Mouse (Mus musculus) lung, embryonic 14.5 days (tissue): ENCODE results near the gene Cfap52. TPM values are rescaled to one million over a fixed set of nuclear protein-coding genes. Genes with fewer than 3 reads are reported as not detected.
A peak's percentile ranks its signal among the peaks of the same experiment; 100 is the strongest.

ENCODE experiments used
- ATAC-seq: fragments of 200-750 bp; cut with Nextera tagmentation; 2 replicates; pipeline ENCODE4 v1.8.0; 2017; ENCODE audit warnings: mild to moderate bottlenecking, moderate TSS enrichment, moderate library complexity; ENCODE audit not compliant: insufficient read depth
- DNase-seq: peaks from one replicate; pipeline ENCODE4 v3.0.0-alpha.2; 2015
- H3K27ac ChIP-seq: fragments of 300-500 bp; sonication (generic); 2 replicates; pipeline ENCODE4 v1.5.1; 2014; ENCODE audit warnings: low read depth, mild to moderate bottlenecking, moderate library complexity
- H3K27me3 ChIP-seq: fragments of 300-500 bp; sonication (generic); 2 replicates; pipeline ENCODE4 v1.6.1; 2014; ENCODE audit warnings: low read length, control low read depth; ENCODE audit not compliant: insufficient read depth
- H3K36me3 ChIP-seq: fragments of 300-500 bp; sonication (generic); 2 replicates; pipeline ENCODE4 v1.6.1; 2014; ENCODE audit warnings: control low read depth; ENCODE audit not compliant: insufficient read depth
- H3K4me1 ChIP-seq: fragments of 300-500 bp; sonication (generic); 2 replicates; pipeline ENCODE4 v1.6.1; 2014; ENCODE audit warnings: antibody characterized with exemption, control low read depth; ENCODE audit not compliant: insufficient read depth
- H3K4me2 ChIP-seq: fragments of 300-500 bp; sonication (generic); 2 replicates; pipeline ENCODE4 v1.6.1; 2014; ENCODE audit warnings: mild to moderate bottlenecking
- H3K4me3 ChIP-seq: fragments of 300-500 bp; sonication (generic); 2 replicates; pipeline ENCODE4 v1.5.1; 2014; ENCODE audit warnings: low read depth, low read length
- H3K9ac ChIP-seq: fragments of 300-500 bp; sonication (generic); 2 replicates; pipeline ENCODE4 v1.6.1; 2014
- H3K9me3 ChIP-seq: fragments of 300-500 bp; sonication (generic); 2 replicates; pipeline ENCODE4 v1.6.1; 2016; ENCODE audit warnings: low read depth, low read length, control low read depth
- CTCF ChIP-seq: IDR thresholded peaks from 2 replicates; pipeline ENCODE4 v1.5.1; 2016; ENCODE audit warnings: antibody characterized with exemption, low read depth
- WGBS: fragments of 180-500 bp; shearing (Covaris S2); extraction: QIAGEN DNeasy Blood & Tissue Kit; methylation state at CpG from one replicate; pipeline ENCODE4 v1.1.7; 2014; 5-methylcytosine and 5-hydroxymethylcytosine counted together
- polyA plus RNA-seq: library from polyadenylated mRNA; unstranded; fragments of >200 nt; fragmentation: Nextera tagmentation; extraction: Ambion mirVana; gene quantifications from 2 replicates; pipeline ENCODE4 v1.2.1, GENCODE M21; 2014

Cfap52 gene
- polyA plus RNA-seq, 1 experiment from 2014 or later, result 0.97 TPM

DNA sequence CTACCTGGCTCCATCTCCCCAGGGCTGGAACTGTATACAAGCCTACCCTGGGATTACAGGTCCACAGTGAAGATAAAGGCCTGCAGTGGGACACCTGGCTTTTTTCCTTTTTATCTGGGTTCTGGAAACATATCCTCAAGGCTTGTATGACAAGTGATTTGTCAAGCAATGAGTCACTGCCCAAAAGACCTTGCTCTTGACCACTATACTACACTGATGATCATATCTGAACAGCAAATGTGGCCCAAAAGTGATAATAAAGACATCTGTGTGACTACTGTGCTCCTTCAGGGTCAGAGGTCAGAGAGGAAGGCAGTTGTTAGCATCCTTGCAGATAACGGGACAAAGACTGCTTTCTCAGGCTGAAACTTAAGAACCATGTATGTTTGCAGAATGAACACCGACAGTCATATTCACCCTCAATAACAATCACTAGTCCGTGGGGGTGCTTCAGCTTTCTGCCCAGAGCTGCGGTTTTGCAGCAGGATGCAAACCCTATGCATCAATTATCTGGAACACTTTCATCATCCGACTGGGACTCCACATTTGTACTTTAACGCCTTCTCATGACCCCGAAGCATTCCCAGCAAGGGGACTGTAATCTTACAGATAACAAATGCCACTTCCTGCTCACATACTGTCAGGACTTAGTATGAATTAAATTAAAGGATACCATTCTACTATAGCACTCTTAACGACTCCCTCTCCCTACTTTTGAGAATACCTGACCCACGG lies 45.1 kb downstream of the Cfap52 start:
- Histone ChIP-seq H3K9ac (no peak overlapping the region), H3K4me3 (peak overlapping the region; percentile 67), H3K27ac (no peak overlapping the region), H3K4me2 (peak overlapping the region; percentile 100), H3K4me1 (no peaks in the 10 kb centered on the region), H3K27me3 (peaks cover 23% of the 10 kb centered on the region), H3K9me3 (no peaks in the 10 kb centered on the region), H3K36me3 (no peaks in the 10 kb centered on the region)
- ATAC-seq (no peak), DNase-seq (no peak)
- 19% methylated on average over 9 of the region's 9 CpGs for WGBS
- no peak for TF ChIP-seq CTCF

DNA sequence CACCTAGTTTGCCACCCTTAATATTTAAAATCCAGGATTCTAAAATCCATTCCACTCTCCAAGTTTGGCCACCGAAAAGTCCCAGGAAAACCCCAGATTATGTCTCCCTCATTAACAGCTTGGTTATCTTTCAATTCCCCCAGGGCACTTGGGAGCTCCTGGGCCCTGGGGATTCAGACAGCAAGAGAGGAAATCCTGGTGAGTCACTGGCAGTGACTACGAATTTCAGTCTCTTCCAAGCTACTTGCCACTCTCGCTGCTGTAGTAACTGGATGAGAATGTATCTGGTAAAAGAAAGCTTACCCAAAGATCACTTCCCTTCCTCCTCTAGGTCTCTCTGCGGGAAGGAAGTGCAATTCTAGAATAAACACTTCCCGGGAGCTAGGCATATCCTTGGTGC lies 45.9 kb downstream of the Cfap52 start:
- 52% methylated on average over 5 of the region's 5 CpGs for WGBS
- no peaks in the 10 kb centered on the region for H3K4me1 ChIP-seq

DNA sequence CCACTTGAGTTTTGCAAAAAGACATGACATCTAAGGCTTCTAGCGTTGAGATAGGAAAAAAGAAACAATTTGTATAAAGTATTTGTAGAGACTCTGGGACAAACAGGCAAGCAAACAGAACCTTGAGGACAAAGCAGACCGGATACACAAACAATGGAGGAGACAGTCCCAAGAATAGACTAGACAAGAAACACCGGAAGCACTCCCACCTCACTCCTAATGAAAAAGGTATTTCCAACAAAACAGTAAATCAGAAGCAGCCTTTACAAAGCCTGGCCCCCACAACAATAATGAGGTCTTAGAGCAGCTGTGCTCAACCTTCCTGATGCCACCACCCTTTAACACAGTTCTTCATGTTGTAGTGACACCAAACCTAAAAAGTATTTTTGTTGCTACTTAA lies 48.3 kb downstream of the Cfap52 start:
- H3K27ac ChIP-seq, result no peak overlapping the region
- peaks cover 22% of the 10 kb centered on the region for H3K27me3 ChIP-seq
- no peaks in the 10 kb centered on the region for H3K4me1 ChIP-seq
- H3K9me3 ChIP-seq, result no peaks in the 10 kb centered on the region
- DNase-seq, result no peak
- no peak overlapping the region for H3K4me2 ChIP-seq
- WGBS, result 81% methylated on average over 3 of the region's 3 CpGs
- H3K4me3 ChIP-seq, result no peak overlapping the region
- no peak for TF ChIP-seq CTCF
- ATAC-seq, result no peak
- H3K9ac ChIP-seq, result no peak overlapping the region
- H3K36me3 ChIP-seq, result no peaks in the 10 kb centered on the region

More for the DNA sequence above, 45.9 kb downstream of the Cfap52 start:
- no peak for ATAC-seq
- Histone ChIP-seq H3K27me3 (peaks cover 23% of the 10 kb centered on the region), H3K4me3 (no peak overlapping the region), H3K9me3 (no peaks in the 10 kb centered on the region), H3K9ac (no peak overlapping the region), H3K27ac (no peak overlapping the region), H3K4me2 (no peak overlapping the region), H3K36me3 (no peaks in the 10 kb centered on the region)
- no peak for TF ChIP-seq CTCF
- no peak for DNase-seq

DNA sequence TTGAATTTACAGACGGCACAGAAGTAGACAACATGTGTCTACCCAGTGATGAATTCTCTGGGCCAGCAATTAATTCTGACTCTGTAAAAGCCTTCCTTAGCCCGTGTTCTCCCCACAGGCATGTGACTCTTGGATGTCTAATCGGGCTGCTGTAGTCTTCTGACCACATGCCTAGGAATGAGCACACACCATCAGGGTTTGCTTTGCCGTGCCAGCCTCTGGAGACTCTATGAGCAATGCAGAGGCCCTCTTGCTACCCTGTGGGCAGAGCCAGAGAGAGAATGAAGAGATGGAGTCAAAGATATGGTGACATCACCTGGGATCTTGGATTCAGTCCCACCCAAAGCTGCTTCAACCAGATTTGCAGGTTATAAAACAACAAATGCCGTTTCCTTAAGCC lies 54.4 kb downstream of the Cfap52 start:
- Histone ChIP-seq H3K4me1 (no peaks in the 10 kb centered on the region), H3K9ac (no peak overlapping the region), H3K27ac (no peak overlapping the region), H3K4me3 (no peak overlapping the region), H3K27me3 (no peaks in the 10 kb centered on the region), H3K36me3 (no peaks in the 10 kb centered on the region), H3K4me2 (no peak overlapping the region), H3K9me3 (no peaks in the 10 kb centered on the region)
- DNase-seq, result no peak
- no peak for ATAC-seq
- TF ChIP-seq CTCF, result no peak
- 81% methylated on average over 5 of the region's 5 CpGs for WGBS

- H3K9me3 ChIP-seq, result no peaks in the 10 kb centered on the region
- H3K4me1 ChIP-seq, result no peaks in the 10 kb centered on the region
- WGBS, result 82% methylated on average over 4 of the region's 4 CpGs
- no peak overlapping the region for H3K9ac ChIP-seq
- no peaks in the 10 kb centered on the region for H3K36me3 ChIP-seq
- H3K4me2 ChIP-seq, result no peak overlapping the region
- TF ChIP-seq CTCF, result no peak
- ATAC-seq, result no peak
- no peak for DNase-seq
- no peak overlapping the region for H3K4me3 ChIP-seq
- no peaks in the 10 kb centered on the region for H3K27me3 ChIP-seq
- no peak overlapping the region for H3K27ac ChIP-seq
Observed at GRCm38 (mm10) chr11:67903756-67904155, 61.7 kb downstream of the Cfap52 start.

GRCm38 (mm10) chr11:67897064-67897560 lies 68.3 kb downstream of the Cfap52 start:
- Histone ChIP-seq H3K4me1 (no peaks in the 10 kb centered on the region), H3K27me3 (no peaks in the 10 kb centered on the region), H3K9ac (no peak overlapping the region), H3K36me3 (no peaks in the 10 kb centered on the region), H3K4me2 (no peak overlapping the region), H3K27ac (no peak overlapping the region), H3K9me3 (no peaks in the 10 kb centered on the region), H3K4me3 (no peak overlapping the region)
- DNase-seq (peak; percentile 85), ATAC-seq (peak; percentile 81)
- TF ChIP-seq CTCF, result peak; percentile 88
- WGBS, result 42% methylated on average over 8 of the region's 8 CpGs

DNA sequence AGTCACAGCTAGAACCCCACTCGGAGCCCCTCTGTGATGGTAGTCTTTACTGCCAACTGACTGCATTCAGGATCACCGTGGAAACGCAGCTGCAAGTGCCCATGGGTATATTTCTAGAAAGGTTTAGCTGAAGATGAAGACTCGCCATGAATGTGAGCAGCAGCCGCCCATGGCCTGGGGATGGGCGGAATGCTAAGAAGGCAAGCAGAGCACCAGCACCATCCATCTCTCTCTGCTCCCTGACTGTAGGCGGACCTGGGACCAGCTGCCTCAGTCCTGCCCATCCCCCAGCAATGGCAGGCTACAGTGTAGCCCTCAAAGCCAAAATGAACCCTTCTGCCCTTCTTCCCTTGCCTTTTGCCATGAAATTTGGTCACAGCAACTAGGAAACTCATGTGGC lies 69.8 kb downstream of the Cfap52 start:
- H3K4me1 ChIP-seq, result no peaks in the 10 kb centered on the region
- ATAC-seq (no peak), DNase-seq (no peak)
- H3K9me3 ChIP-seq, result no peaks in the 10 kb centered on the region
- TF ChIP-seq CTCF, result no peak
- no peak overlapping the region for H3K27ac ChIP-seq
- H3K4me2 ChIP-seq, result no peak overlapping the region
- H3K27me3 ChIP-seq, result no peaks in the 10 kb centered on the region
- WGBS, result 64% methylated on average over 7 of the region's 7 CpGs
- H3K4me3 ChIP-seq, result no peak overlapping the region
- H3K9ac ChIP-seq, result no peak overlapping the region
- H3K36me3 ChIP-seq, result no peaks in the 10 kb centered on the region
